In the genomic region with DNA sequence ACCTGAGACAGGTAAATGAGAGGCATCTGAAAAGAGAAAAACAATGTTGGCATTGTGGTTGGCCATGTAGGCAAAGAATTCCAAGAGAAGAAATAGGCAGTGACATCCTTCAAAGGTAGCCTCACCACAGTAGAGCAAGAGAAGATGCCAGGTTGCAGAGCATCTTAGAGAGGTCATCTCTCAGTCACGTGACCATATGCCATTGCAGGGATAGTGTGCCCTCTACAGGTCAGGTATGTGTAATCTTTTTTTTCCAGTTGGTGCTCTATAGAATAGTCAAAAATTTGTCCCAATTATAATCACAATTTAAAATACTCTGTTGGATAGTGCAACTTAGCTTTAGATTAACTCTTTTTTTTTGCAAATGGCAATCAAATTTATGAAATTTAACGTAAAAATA, we compare ENCODE assay signal across 38 mouse cellular contexts. TPM values are rescaled to one million over a fixed set of nuclear protein-coding genes. Genes with fewer than 3 reads are reported as not detected.
DNase-seq lines count a peak whose midpoint lies in the region; ATAC-seq and TF ChIP-seq lines count a peak whose summit lies in the region.
"Had no signal": no experiment of that assay in that cellular context is flagged by ENCODE, and none has a peak within 500 bp of the region (broad histone marks: within the 10 kb centered on the region; RNA-seq: fewer than 3 reads in every experiment).

No protein-coding gene starts in this region.

- no peaks in the 10 kb centered on the region for H3K9me3 ChIP-seq in lung, postnatal 0 days (ENCODE audit: low read length)
- H3K9me3 ChIP-seq: forebrain, embryonic 12.5 days; hindbrain, embryonic 13.5 days; liver, embryonic 15.5 days; lung, embryonic 15.5 days; midbrain, embryonic 13.5 days had no signal

- ATAC-seq in CD4-positive, CD25-positive, alpha-beta regulatory T cell, adult 4 months: no peak
- no peak for ATAC-seq in lung, postnatal 0 days
- 0 out of 2 replicates have a peak, but pooled peaks have one; percentile 49 for ATAC-seq in erythroblast, adult 5-6 weeks (replicated peaks; ENCODE audit: low FRiP score, poor library complexity, severe bottlenecking)
- ATAC-seq: forebrain, postnatal 0 days; intestine, postnatal 0 days; midbrain, embryonic 13.5 days had no signal

- peak; percentile 7 for DNase-seq in CD4-positive, CD25-positive, alpha-beta regulatory T cell, adult 2 months (ENCODE audit: low read depth, low spot score)
- DNase-seq in lung, postnatal 0 days (ENCODE audit: low spot score): no peak
- DNase-seq in lung, postnatal 14 days: no peak
- no peak for DNase-seq in frontal cortex, postnatal 14 days (ENCODE audit: low spot score in 2 of 2)
- no peak for DNase-seq in gastrocnemius, postnatal 25 days
- DNase-seq in T-cell, adult 2 months (ENCODE audit: low spot score): no peak
- DNase-seq: adrenal gland, adult 8-10 months; cerebellum, adult 2 months; cerebellum, postnatal 14 days; forebrain, postnatal 0 days; gastrocnemius, postnatal 14 days; heart, adult 18-20 months; heart, postnatal 36 days; kidney, postnatal 36 days; layer of hippocampus, postnatal 36 days; left cerebral cortex, postnatal 4 days; lung, postnatal 4 days; right cerebral cortex, postnatal 25 days; thymus, adult 18-20 months; thymus, postnatal 25 days had no signal

- TF ChIP-seq EP300 in lung, postnatal 0 days (IDR thresholded peaks at IDR 0.05): no peak

- WGBS in lung, postnatal 0 days: 73% methylated on average over 2 of the region's 2 CpGs

- H3K4me2 ChIP-seq in lung, postnatal 0 days (replicated peaks; ENCODE audit: low read depth, low read length): no peak overlapping the region
- H3K4me2 ChIP-seq: forebrain, embryonic 12.5 days; heart, embryonic 11.5 days; hindbrain, embryonic 13.5 days; liver, embryonic 15.5 days; lung, embryonic 15.5 days; midbrain, embryonic 13.5 days had no signal

- H3K36me3 ChIP-seq in lung, postnatal 0 days (ENCODE audit: insufficient read depth, low read length): no peaks in the 10 kb centered on the region
- H3K36me3 ChIP-seq: forebrain, embryonic 12.5 days; hindbrain, embryonic 13.5 days; liver, embryonic 15.5 days; lung, embryonic 15.5 days; midbrain, embryonic 13.5 days had no signal

- no peak overlapping the region for H3K9ac ChIP-seq in lung, postnatal 0 days (replicated peaks; ENCODE audit: low read depth)
- H3K9ac ChIP-seq: forebrain, embryonic 12.5 days; forebrain, postnatal 0 days; hindbrain, embryonic 13.5 days; liver, embryonic 15.5 days; lung, embryonic 15.5 days; midbrain, embryonic 13.5 days had no signal

- H3K4me1 ChIP-seq in lung, postnatal 0 days (ENCODE audit: insufficient read depth, low read depth, low read length): no peaks in the 10 kb centered on the region
- H3K4me1 ChIP-seq: forebrain, embryonic 12.5 days; hindbrain, embryonic 13.5 days; liver, embryonic 15.5 days; lung, embryonic 15.5 days had no signal

- 0 out of 2 replicates have a peak, but pooled peaks have one; percentile 16 for TF ChIP-seq CTCF in lung, postnatal 0 days (IDR thresholded peaks at IDR 0.05)

- H3K27ac ChIP-seq in lung, postnatal 0 days (ENCODE audit: low read length): no peak overlapping the region
- H3K27ac ChIP-seq: forebrain, embryonic 12.5 days; hindbrain, embryonic 13.5 days; liver, embryonic 15.5 days; lung, embryonic 15.5 days; midbrain, embryonic 13.5 days had no signal

- no peaks in the 10 kb centered on the region for H3K27me3 ChIP-seq in lung, postnatal 0 days (replicated peaks; ENCODE audit: insufficient read depth, low read length)
- H3K27me3 ChIP-seq: forebrain, embryonic 12.5 days; hindbrain, embryonic 13.5 days; liver, embryonic 15.5 days; lung, embryonic 15.5 days; midbrain, embryonic 13.5 days had no signal

- no peak overlapping the region for H3K4me3 ChIP-seq in lung, postnatal 0 days (ENCODE audit: low read depth, low read length)
- H3K4me3 ChIP-seq: forebrain, embryonic 12.5 days; hindbrain, embryonic 13.5 days; liver, embryonic 15.5 days; lung, embryonic 15.5 days; midbrain, embryonic 13.5 days had no signal

RNA-seq across cellular contexts. Expression of gene Plscr5, which starts 1.4 kb away (rescaled TPM):
- not detected for polyA plus RNA-seq in CD4-positive, CD25-positive, alpha-beta regulatory T cell, adult 4 months (2017; shearing (Covaris generic))
- polyA plus RNA-seq in lung, postnatal 0 days (2015; fragmentation: Nextera tagmentation; extraction: Ambion mirVana): 0.19 TPM in 1 of 2 replicates, not detected in the other
- not detected in 2 replicates for total RNA-seq in erythroblast, adult 5-6 weeks (2015; ENCODE audit: low replicate concordance)
- total RNA-seq in erythroblast, adult 5-6 weeks (2017; ENCODE audit: low replicate concordance): not detected in 2 replicates
- not detected for total RNA-seq in gastrocnemius, postnatal 25 days (2021)
- total RNA-seq: adrenal gland, adult 8-10 months; adrenal gland, postnatal 4 days; gastrocnemius, postnatal 14 days; heart, adult 18-20 months; heart, postnatal 36 days; layer of hippocampus, adult 8-10 months; layer of hippocampus, postnatal 36 days; megakaryocyte-erythroid progenitor cell, adult 5-6 weeks; neutrophil, adult 5-6 weeks had no signal
- polyA plus RNA-seq: cortical plate, adult 2 months; embryonic facial prominence, embryonic 14.5 days; forebrain, embryonic 12.5 days; heart, embryonic 11.5 days; heart, embryonic 16.5 days; intestine, postnatal 0 days; kidney, embryonic 14.5 days; limb, embryonic 14.5 days; liver, embryonic 15.5 days; lung, embryonic 15.5 days; midbrain, embryonic 13.5 days had no signal

RNA-seq across cellular contexts. Expression of gene Plscr1, which starts 58.3 kb away (rescaled TPM):
- 10 to 100 TPM; 61.4 to 75.7 TPM for polyA plus RNA-seq in CD4-positive, CD25-positive, alpha-beta regulatory T cell, adult 4 months (2017; shearing (Covaris generic))
- polyA plus RNA-seq in lung, postnatal 0 days (2015; fragmentation: Nextera tagmentation; extraction: Ambion mirVana): 53.7 and 57.9 TPM in 2 replicates
- total RNA-seq in erythroblast, adult 5-6 weeks (2015; ENCODE audit: low replicate concordance): 17.8 and 35.2 TPM in 2 replicates
- 19.1 TPM in 2 replicates for total RNA-seq in erythroblast, adult 5-6 weeks (2017; ENCODE audit: low replicate concordance)
- total RNA-seq in gastrocnemius, postnatal 25 days (2021): 1 to 10 TPM in 1 of 2 experiments, under 1 TPM in 1; 0.97 to 1.2 TPM

Comparison
In these comparisons a context has a peak if more than half of its experiments do, and no peak if none do; other contexts are left out.
1. RNA of gene Plscr1, which starts 58.3 kb away (total RNA-seq): 17.8 to 35.2 TPM in erythroblast, adult 5-6 weeks; 0.97 to 1.2 TPM in gastrocnemius, postnatal 25 days; every median in the first group is over 4 times any median in the second.